Mouse (Mus musculus): ENCODE measurements around the gene Dhx30. TPM values are rescaled to one million over a fixed set of nuclear protein-coding genes. Genes with fewer than 3 reads are reported as not detected.
"Not testable (repeated sequence)": the region's sequence is repeated elsewhere in the genome, so short reads cannot be mapped to it uniquely, and the experiment has no call there.

The Dhx30 gene
- polyA plus RNA-seq, 1 experiment from 2014 or later = 164 TPM

DNA sequence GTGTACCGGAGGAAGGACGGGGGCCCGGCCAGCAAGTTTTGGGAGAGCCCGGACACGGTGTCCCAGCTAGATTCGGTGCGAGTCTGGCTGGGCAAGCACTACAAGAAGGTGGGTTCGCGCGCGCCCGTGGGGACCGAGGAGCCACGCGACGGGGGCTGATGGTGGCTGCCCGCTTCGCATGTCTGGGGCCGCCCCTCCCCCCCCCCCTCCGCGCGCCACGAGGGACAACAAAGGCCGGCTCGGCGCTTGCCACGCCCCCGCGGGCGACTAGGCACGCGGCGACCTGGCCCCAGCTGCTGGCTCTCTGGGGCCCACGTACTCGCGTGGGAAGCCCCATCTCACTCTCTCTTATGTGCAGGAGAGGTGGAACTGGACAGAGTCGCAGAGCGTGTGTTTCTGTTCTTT lies 14.6 kb upstream of the Dhx30 start:
- WGBS = 0% methylated on average over 35 of the region's 38 CpGs
- no peaks in the 10 kb centered on the region for H3K9me3 ChIP-seq (ENCODE audit: control insufficient read depth, low read length)
- H3K27me3 ChIP-seq (ENCODE audit: control insufficient read depth, insufficient read depth, low read length) = no peaks in the 10 kb centered on the region
- H3K4me1 ChIP-seq (ENCODE audit: control insufficient read depth, insufficient read depth, low read length) = peaks cover 6% of the 10 kb centered on the region
- H3K27ac ChIP-seq (ENCODE audit: low read depth, low read length) = peak overlapping the region; percentile 77
- H3K4me3 ChIP-seq (ENCODE audit: low read depth, low read length) = peak overlapping the region; percentile 89
- H3K36me3 ChIP-seq (ENCODE audit: control insufficient read depth, insufficient read depth, low read length) = no peaks in the 10 kb centered on the region
- peak overlapping the region; percentile 97 for H3K9ac ChIP-seq (ENCODE audit: low read length)
- peak overlapping the region; percentile 72 for H3K4me2 ChIP-seq
- peak; percentile 95 for DNase-seq (ENCODE audit: low spot score, missing footprints)
- peak; percentile 71 for ATAC-seq (ENCODE audit: low FRiP score)

DNA sequence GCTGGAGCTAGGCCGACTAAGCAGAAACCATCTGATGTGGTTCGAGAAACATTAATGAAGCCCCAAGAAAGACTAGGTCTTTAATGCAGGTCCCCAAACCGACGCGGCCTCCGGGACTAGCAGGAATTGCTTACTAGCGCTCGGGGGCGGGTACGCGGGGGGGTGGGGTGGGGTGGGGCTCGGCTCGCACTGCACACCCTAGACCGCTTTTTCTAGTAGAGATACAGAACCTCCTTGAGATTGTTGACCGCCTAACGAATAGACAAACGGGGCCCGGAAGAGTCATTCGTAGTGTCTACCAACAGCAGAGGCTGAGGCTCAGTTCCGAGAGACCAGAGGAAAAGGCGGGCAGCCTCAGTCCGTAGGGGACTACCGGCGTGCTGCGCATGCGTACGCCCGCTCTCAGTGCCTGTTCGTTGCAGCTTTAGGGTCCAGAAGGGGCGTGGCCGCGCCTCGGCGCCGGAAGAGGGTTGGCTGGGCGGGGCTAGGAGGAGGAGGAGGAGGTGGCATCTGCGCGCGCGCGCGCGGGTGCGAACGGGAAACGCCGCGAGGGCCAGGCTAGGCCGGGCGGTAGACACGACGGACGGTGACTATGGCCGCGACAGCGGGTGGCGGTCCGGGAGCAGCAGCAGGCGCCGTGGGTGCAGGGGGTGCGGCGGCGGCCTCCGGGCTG lies 14.0 kb upstream of the Dhx30 start:
- Histone ChIP-seq H3K4me1 (ENCODE audit: control insufficient read depth, insufficient read depth, low read length) (peaks cover 6% of the 10 kb centered on the region), H3K36me3 (ENCODE audit: control insufficient read depth, insufficient read depth, low read length) (no peaks in the 10 kb centered on the region), H3K27ac (ENCODE audit: low read depth, low read length) (peak overlapping the region; percentile 84), H3K9ac (ENCODE audit: low read length) (peak overlapping the region; percentile 97), H3K9me3 (ENCODE audit: control insufficient read depth, low read length) (no peaks in the 10 kb centered on the region), H3K27me3 (ENCODE audit: control insufficient read depth, insufficient read depth, low read length) (no peaks in the 10 kb centered on the region), H3K4me2 (peak overlapping the region; percentile 72), H3K4me3 (ENCODE audit: low read depth, low read length) (peak overlapping the region; percentile 89)
- under 1% methylated on average over 64 of the region's 64 CpGs for WGBS
- ATAC-seq (ENCODE audit: low FRiP score) = peak; percentile 96
- peak; percentile 100 for DNase-seq (ENCODE audit: low spot score, missing footprints)

DNA sequence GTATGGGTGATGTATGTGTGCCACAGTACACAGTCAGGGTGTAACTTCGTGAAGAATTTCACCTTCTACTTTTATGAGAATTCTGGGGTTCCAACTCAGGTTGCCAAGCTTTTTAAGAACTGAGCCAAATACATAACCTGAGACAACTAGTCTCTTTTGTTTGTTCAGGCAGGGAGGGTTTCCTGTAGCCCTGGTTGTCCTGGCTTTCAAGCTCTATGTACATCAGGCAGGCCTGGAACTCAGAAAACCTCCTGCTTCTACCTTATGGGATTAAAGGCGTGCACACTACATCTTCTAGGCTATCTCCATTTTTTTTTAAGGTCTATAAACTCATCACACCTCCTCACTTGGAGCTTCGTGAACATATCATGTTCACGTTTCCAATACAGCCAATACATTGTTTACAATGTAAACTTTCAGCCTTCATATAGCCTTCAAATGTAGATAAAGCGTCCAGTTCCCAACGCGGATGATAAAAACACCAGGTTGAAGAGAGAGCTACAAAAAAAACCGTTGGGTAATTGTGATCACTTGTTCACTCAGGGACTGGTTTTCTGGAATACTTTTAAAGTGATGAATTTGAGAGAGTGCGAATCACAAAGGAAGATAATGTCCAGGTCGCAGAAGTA lies 13.4 kb upstream of the Dhx30 start:
- Histone ChIP-seq H3K4me3 (ENCODE audit: low read depth, low read length) (peak overlapping the region; percentile 89), H3K9ac (ENCODE audit: low read length) (peak overlapping the region; percentile 97), H3K4me1 (ENCODE audit: control insufficient read depth, insufficient read depth, low read length) (peaks cover 6% of the 10 kb centered on the region), H3K9me3 (ENCODE audit: control insufficient read depth, low read length) (no peaks in the 10 kb centered on the region), H3K36me3 (ENCODE audit: control insufficient read depth, insufficient read depth, low read length) (no peaks in the 10 kb centered on the region), H3K27me3 (ENCODE audit: control insufficient read depth, insufficient read depth, low read length) (no peaks in the 10 kb centered on the region), H3K27ac (ENCODE audit: low read depth, low read length) (peak overlapping the region; percentile 84), H3K4me2 (peak overlapping the region; percentile 72)
- DNase-seq (ENCODE audit: low spot score, missing footprints) (no peak), ATAC-seq (ENCODE audit: low FRiP score) (no peak)
- 35% methylated on average over 10 of the region's 10 CpGs for WGBS

DNA sequence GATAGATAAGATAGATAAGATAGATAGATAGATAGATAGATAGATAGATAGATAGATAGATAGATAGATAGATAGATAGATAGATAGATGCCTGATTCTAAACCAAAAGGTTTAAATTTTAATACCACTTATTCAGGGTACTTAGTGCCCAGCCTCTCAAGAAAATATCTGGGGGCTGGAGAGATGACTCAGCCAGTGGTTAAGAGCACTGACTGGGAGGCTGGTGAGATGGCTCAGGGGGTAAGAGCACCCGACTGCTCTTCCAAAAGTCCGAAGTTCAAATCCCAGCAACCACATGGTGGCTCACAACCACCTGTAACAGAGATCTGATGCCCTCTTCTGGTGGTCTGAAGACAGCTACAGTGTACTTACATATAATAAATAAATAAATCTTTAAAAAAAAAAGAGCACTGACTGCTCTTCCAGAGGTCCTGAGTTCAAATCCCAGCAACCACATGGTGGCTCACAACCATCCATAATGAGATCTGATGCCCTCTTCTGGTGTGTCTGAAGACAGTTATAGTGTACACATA lies 6.4 kb upstream of the Dhx30 start:
- not testable (repeated sequence) for H3K27me3 ChIP-seq (ENCODE audit: control insufficient read depth, insufficient read depth, low read length); H3K27ac ChIP-seq (ENCODE audit: low read depth, low read length); H3K4me1 ChIP-seq (ENCODE audit: control insufficient read depth, insufficient read depth, low read length); H3K9me3 ChIP-seq (ENCODE audit: control insufficient read depth, low read length); DNase-seq (ENCODE audit: low spot score, missing footprints); H3K4me3 ChIP-seq (ENCODE audit: low read depth, low read length); H3K36me3 ChIP-seq (ENCODE audit: control insufficient read depth, insufficient read depth, low read length); H3K9ac ChIP-seq (ENCODE audit: low read length); H3K4me2 ChIP-seq; ATAC-seq (ENCODE audit: low FRiP score)
- WGBS = 71% methylated on average over 2 of the region's 2 CpGs

DNA sequence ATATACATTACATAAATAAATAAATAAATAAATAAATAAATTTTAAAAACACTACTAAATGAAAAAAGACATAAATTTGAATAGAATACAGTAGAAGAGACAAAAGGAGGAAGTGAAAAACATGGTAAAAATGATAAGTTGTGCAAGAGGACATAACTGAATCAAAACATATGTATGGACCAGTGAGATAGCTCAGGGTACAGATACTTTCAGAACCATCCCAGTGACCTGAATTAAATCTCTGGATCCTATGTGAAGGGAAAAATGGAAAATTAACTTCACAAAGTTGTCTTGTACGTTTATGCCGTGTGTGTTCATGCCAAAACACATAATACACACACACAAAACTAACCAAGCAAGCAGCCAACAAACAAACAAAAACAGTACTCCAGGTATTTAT lies 5.7 kb upstream of the Dhx30 start:
- WGBS = 84% methylated on average over 2 of the region's 2 CpGs
- no peak overlapping the region for H3K9ac ChIP-seq (ENCODE audit: low read length)
- H3K27me3 ChIP-seq (ENCODE audit: control insufficient read depth, insufficient read depth, low read length) = no peaks in the 10 kb centered on the region
- no peaks in the 10 kb centered on the region for H3K9me3 ChIP-seq (ENCODE audit: control insufficient read depth, low read length)
- no peak overlapping the region for H3K4me3 ChIP-seq (ENCODE audit: low read depth, low read length)
- H3K36me3 ChIP-seq (ENCODE audit: control insufficient read depth, insufficient read depth, low read length) = no peaks in the 10 kb centered on the region
- H3K4me1 ChIP-seq (ENCODE audit: control insufficient read depth, insufficient read depth, low read length) = peaks cover 5% of the 10 kb centered on the region
- DNase-seq (ENCODE audit: low spot score, missing footprints) (no peak), ATAC-seq (ENCODE audit: low FRiP score) (no peak)
- H3K4me2 ChIP-seq = no peak overlapping the region
- H3K27ac ChIP-seq (ENCODE audit: low read depth, low read length) = no peak overlapping the region

DNA sequence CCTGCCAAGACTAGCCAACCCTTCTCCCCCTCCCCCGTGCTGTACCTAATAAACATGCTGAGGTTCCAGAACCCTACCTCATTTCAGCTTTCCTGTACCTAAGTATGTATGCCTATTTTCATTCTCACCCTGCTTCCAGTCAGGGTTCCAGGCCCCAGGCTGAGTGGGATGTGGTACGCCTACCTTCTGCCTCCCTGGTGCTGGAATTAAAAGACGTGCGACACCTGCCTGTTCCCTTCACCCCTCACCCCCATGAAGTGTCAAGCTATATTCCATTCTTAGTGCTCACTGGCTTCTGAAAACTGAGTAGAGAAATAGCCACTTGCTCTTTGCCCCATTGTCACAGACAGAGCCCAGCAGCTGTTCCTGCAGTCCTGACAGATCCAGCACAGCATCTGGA lies 3.8 kb upstream of the Dhx30 start:
- H3K27me3 ChIP-seq (ENCODE audit: control insufficient read depth, insufficient read depth, low read length) = no peaks in the 10 kb centered on the region
- no peaks in the 10 kb centered on the region for H3K36me3 ChIP-seq (ENCODE audit: control insufficient read depth, insufficient read depth, low read length)
- ATAC-seq (ENCODE audit: low FRiP score) (no peak), DNase-seq (ENCODE audit: low spot score, missing footprints) (no peak)
- H3K4me1 ChIP-seq (ENCODE audit: control insufficient read depth, insufficient read depth, low read length) = peaks cover 7% of the 10 kb centered on the region
- no peak overlapping the region for H3K27ac ChIP-seq (ENCODE audit: low read depth, low read length)
- H3K9ac ChIP-seq (ENCODE audit: low read length) = no peak overlapping the region
- no peak overlapping the region for H3K4me2 ChIP-seq
- 73% methylated on average over 4 of the region's 4 CpGs for WGBS
- no peak overlapping the region for H3K4me3 ChIP-seq (ENCODE audit: low read depth, low read length)
- H3K9me3 ChIP-seq (ENCODE audit: control insufficient read depth, low read length) = no peaks in the 10 kb centered on the region

DNA sequence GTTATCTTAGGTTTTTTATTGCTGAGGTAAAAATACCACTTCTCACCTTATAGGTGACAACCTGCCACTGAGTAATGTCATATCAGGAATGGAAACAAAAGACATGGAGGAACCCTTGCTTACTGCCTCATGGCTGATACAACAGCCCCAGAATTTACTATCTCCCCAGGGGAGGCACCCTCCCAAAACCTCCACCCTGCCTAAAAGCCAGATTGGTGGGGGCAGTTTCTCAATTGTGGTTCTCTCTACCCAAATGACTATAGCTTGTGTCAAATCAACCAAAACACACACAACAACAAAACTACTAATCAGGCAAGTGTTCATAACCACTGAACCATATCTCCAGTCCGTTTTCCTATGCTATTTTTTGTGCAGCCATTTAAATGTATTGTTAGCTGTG lies 619 bp upstream of the Dhx30 start:
- H3K27me3 ChIP-seq (ENCODE audit: control insufficient read depth, insufficient read depth, low read length) = no peaks in the 10 kb centered on the region
- H3K36me3 ChIP-seq (ENCODE audit: control insufficient read depth, insufficient read depth, low read length) = 0 out of 2 replicates have a peak, but pooled peaks cover under 1% of the 10 kb centered on the region
- H3K4me1 ChIP-seq (ENCODE audit: control insufficient read depth, insufficient read depth, low read length) = peaks cover 10% of the 10 kb centered on the region
- peak overlapping the region; percentile 84 for H3K4me2 ChIP-seq
- DNase-seq (ENCODE audit: low spot score, missing footprints) (no peak), ATAC-seq (ENCODE audit: low FRiP score) (no peak)
- no peak overlapping the region for H3K27ac ChIP-seq (ENCODE audit: low read depth, low read length)
- WGBS = 51% methylated on average over 1 of the region's 1 CpGs
- H3K4me3 ChIP-seq (ENCODE audit: low read depth, low read length) = peak overlapping the region; percentile 74
- no peaks in the 10 kb centered on the region for H3K9me3 ChIP-seq (ENCODE audit: control insufficient read depth, low read length)
- peak overlapping the region; percentile 96 for H3K9ac ChIP-seq (ENCODE audit: low read length)

DNA sequence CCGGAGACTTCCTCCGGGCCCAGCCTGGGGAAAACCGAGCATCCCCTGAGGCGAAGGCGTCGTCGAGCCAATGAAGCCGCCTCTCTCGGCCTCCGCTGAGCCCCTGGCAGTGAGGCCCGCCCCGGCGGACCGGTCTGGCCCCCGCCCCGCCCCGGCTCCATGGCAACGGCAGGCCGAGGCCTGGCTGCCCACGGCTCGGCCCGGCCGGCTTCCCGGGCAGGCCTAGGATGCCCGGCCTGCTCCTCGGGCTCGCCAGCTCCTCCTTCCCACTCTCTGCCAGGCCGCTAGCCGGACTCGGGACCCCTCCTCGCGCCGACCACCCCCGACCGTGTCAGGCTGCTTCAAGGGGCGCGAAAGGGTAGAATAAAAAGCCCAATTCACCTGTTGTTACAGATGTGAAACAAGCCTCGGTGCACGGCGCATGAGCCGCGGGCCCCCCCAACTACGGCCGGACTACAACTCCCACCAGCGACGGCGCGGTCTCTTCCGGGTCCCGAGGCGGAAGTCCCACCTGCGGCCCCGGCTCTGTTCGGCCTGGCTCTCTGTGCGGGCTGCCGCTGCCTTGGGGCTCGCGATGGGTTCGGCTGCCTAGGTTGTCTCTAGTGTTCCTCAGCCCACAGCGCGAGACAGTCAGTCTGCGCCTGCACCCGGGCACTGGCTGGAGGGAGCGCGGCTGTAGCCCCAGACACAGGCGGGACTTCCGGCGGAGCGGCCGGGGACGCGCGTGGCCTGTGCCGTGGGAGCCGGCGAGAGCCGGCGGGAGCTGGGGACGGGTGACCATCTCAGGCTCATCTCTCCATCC lies 452 bp downstream of the Dhx30 start, which contains the start of gene Smarcc1:
Gene Smarcc1 (plus strand): TSS at position 732 of the 802 bp plus-strand sequence.
- peaks cover 8% of the 10 kb centered on the region for H3K36me3 ChIP-seq (ENCODE audit: control insufficient read depth, insufficient read depth, low read length)
- DNase-seq (ENCODE audit: low spot score, missing footprints) = peak; percentile 99
- peak within 1 kb of the TSS; percentile 84 for H3K4me2 ChIP-seq
- H3K9ac ChIP-seq (ENCODE audit: low read length) = peak within 1 kb of the TSS; percentile 96
- H3K27me3 ChIP-seq (ENCODE audit: control insufficient read depth, insufficient read depth, low read length) = no peaks in the 10 kb centered on the region
- WGBS = under 1% methylated on average over 79 of the region's 79 CpGs
- H3K27ac ChIP-seq (ENCODE audit: low read depth, low read length) = peak within 1 kb of the TSS; percentile 96
- H3K4me1 ChIP-seq (ENCODE audit: control insufficient read depth, insufficient read depth, low read length) = peaks cover 10% of the 10 kb centered on the region
- peak within 1 kb of the TSS; percentile 74 for H3K4me3 ChIP-seq (ENCODE audit: low read depth, low read length)
- no peaks in the 10 kb centered on the region for H3K9me3 ChIP-seq (ENCODE audit: control insufficient read depth, low read length)
- peak; percentile 97 for ATAC-seq (ENCODE audit: low FRiP score)

Measured in midbrain, embryonic 11.5 days (tissue).